Mouse (Mus musculus): Measurements from ENCODE around the gene Smyd2. TPM values are rescaled to one million over a fixed set of nuclear protein-coding genes. Genes with fewer than 3 reads are reported as not detected.
A peak's percentile ranks its signal among the peaks of the same experiment; 100 is the strongest.

Smyd2 gene
- polyA plus RNA-seq, 1 experiment from 2014 or later = 80.7 TPM

DNA sequence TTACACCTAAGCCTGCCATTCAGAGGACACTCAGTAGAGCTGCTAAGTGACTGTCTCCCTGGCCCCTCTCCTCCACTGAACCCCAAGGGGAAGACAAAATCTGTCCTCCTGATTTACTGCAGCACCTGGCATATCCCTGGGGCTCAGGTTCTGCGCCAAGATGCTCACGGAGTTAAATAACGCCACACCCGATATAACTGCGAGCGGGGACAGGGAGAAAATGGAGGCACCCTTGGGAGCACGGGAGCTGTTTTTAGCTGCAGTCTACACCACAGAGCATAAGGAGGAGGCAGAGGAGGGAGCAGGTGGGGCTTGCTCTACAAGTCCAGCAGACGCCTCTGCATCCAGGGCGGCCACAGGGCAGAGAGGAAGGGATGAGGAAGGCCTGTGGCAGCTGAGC is 19.8 kb downstream of the Smyd2 start:
- WGBS = 90% methylated on average over 9 of the region's 9 CpGs

DNA sequence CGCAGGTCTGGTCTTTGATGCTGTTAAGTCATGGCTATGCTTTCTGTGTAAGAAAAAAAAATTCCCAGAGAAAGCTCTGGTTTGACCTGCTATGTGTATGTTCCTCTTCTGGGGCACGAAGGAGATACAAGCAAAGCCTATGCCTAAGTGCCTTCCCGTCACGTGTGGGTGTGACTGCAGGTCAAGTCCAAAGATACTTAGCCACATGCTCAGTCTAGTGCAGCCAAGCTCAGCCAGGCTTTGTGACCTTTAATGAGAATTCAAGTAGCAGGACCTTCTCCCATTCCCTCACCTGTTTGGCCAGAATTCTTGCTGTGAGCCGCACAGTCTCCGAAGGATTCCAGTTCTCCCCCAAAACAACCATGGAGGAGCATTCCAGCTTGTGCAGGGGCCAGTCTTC is 22.6 kb downstream of the Smyd2 start:
- Histone ChIP-seq H3K9ac (replicated peaks; ENCODE audit: low read depth, low read length) (no peak overlapping the region), H3K27me3 (replicated peaks; ENCODE audit: control insufficient read depth, insufficient read depth, low read length) (no peaks in the 10 kb centered on the region), H3K9me3 (ENCODE audit: control insufficient read depth, low read length) (no peaks in the 10 kb centered on the region), H3K4me1 (replicated peaks; ENCODE audit: control insufficient read depth, insufficient read depth, low read length) (no peaks in the 10 kb centered on the region), H3K36me3 (ENCODE audit: control insufficient read depth, insufficient read depth) (peaks cover 2% of the 10 kb centered on the region; the same call in 1 of the 2 replicates), H3K4me3 (replicated peaks; ENCODE audit: low read length) (no peak overlapping the region), H3K4me2 (ENCODE audit: low read length) (no peak overlapping the region), H3K27ac (ENCODE audit: low read length) (no peak overlapping the region)
- 98% methylated on average over 6 of the region's 6 CpGs for WGBS
- no peak for ATAC-seq

More for the DNA sequence above, 19.8 kb downstream of the Smyd2 start:
- Histone ChIP-seq H3K9me3 (ENCODE audit: control insufficient read depth, low read length) (no peaks in the 10 kb centered on the region), H3K27me3 (replicated peaks; ENCODE audit: control insufficient read depth, insufficient read depth, low read length) (no peaks in the 10 kb centered on the region), H3K9ac (replicated peaks; ENCODE audit: low read depth, low read length) (no peak overlapping the region), H3K36me3 (ENCODE audit: control insufficient read depth, insufficient read depth) (no peaks in the 10 kb centered on the region), H3K4me2 (ENCODE audit: low read length) (no peak overlapping the region), H3K27ac (ENCODE audit: low read length) (no peak overlapping the region), H3K4me3 (replicated peaks; ENCODE audit: low read length) (no peak overlapping the region), H3K4me1 (replicated peaks; ENCODE audit: control insufficient read depth, insufficient read depth, low read length) (no peaks in the 10 kb centered on the region)
- ATAC-seq = no peak

DNA sequence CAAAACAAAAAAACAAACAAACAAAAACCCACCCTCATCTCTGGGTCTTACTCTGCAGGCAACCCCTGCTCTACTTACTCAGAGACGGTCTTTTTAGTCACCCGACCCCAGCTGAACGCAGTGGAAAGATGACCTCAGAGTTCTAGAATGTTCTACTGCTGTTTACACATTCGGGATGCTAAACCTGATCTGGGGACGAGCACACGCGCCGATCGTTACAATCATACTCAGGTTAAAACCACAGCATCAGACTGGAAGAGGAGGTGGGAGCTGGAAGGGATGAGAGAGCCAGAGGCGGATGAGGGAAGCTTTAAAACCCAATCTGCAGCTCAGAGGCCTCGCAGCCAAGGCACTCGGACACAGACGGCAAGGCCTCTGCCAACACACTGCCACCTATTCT is 23.5 kb downstream of the Smyd2 start:
- no peak overlapping the region for H3K4me3 ChIP-seq (replicated peaks; ENCODE audit: low read length)
- H3K27me3 ChIP-seq (replicated peaks; ENCODE audit: control insufficient read depth, insufficient read depth, low read length) = no peaks in the 10 kb centered on the region
- peaks cover 5% of the 10 kb centered on the region; the same call in 1 of the 2 replicates for H3K4me1 ChIP-seq (replicated peaks; ENCODE audit: control insufficient read depth, insufficient read depth, low read length)
- H3K9me3 ChIP-seq (ENCODE audit: control insufficient read depth, low read length) = no peaks in the 10 kb centered on the region
- no peak overlapping the region for H3K27ac ChIP-seq (ENCODE audit: low read length)
- no peak overlapping the region for H3K4me2 ChIP-seq (ENCODE audit: low read length)
- H3K36me3 ChIP-seq (ENCODE audit: control insufficient read depth, insufficient read depth) = peaks cover 2% of the 10 kb centered on the region; the same call in 1 of the 2 replicates
- WGBS = 83% methylated on average over 13 of the region's 13 CpGs
- no peak overlapping the region for H3K9ac ChIP-seq (replicated peaks; ENCODE audit: low read depth, low read length)
- no peak for ATAC-seq

DNA sequence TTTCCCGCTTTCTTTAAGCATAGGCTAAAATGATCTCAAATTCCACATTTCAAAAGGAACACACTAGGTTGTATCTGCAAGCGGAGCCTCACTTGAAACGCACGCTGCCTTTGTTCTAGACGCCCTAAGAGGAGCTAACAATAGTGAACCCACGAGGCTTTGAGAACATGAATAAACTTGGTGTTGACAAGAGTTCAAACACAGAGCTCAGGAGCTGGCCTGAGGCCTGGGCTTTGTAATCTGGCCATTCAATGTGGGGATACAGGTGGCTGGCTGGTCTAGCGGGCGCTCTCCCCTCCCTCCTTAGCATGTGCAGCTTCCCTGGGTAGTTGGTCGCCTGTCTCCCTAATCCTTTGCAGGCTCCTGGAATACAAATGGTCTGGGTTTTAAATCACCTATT is 24.3 kb downstream of the Smyd2 start:
- Histone ChIP-seq H3K4me1 (replicated peaks; ENCODE audit: control insufficient read depth, insufficient read depth, low read length) (peaks cover 5% of the 10 kb centered on the region; the same call in 1 of the 2 replicates), H3K27me3 (replicated peaks; ENCODE audit: control insufficient read depth, insufficient read depth, low read length) (no peaks in the 10 kb centered on the region), H3K27ac (ENCODE audit: low read length) (no peak overlapping the region), H3K9ac (replicated peaks; ENCODE audit: low read depth, low read length) (no peak overlapping the region), H3K9me3 (ENCODE audit: control insufficient read depth, low read length) (no peaks in the 10 kb centered on the region), H3K4me2 (ENCODE audit: low read length) (no peak overlapping the region), H3K4me3 (replicated peaks; ENCODE audit: low read length) (no peak overlapping the region), H3K36me3 (ENCODE audit: control insufficient read depth, insufficient read depth) (peaks cover 2% of the 10 kb centered on the region; the same call in 1 of the 2 replicates)
- no peak for ATAC-seq
- WGBS = 26% methylated on average over 9 of the region's 9 CpGs

DNA sequence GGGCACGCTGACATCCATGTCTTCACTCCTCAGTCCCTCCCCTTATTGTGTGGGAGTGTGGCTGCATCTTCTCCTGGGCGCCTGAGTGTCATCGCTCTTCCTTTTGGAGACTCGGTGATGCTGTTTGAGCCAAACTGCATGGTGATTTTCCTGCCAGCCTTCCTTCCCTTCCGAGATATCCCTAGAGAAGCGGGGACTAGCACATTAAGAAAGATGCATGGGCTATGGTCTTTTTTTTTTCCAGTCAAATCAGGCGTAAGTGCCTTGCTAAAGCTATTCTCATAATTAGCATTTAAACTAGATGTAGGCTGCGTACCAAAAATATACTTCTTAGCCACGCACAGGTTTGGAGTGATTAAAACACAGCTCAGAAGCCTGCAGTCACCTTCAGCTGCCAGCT is 28.0 kb downstream of the Smyd2 start:
- Histone ChIP-seq H3K4me1 (replicated peaks; ENCODE audit: control insufficient read depth, insufficient read depth, low read length) (peaks cover 5% of the 10 kb centered on the region; the same call in 1 of the 2 replicates), H3K27ac (ENCODE audit: low read length) (no peak overlapping the region), H3K4me3 (replicated peaks; ENCODE audit: low read length) (no peak overlapping the region), H3K36me3 (ENCODE audit: control insufficient read depth, insufficient read depth) (peaks cover 2% of the 10 kb centered on the region; the same call in 1 of the 2 replicates), H3K9ac (replicated peaks; ENCODE audit: low read depth, low read length) (no peak overlapping the region), H3K4me2 (ENCODE audit: low read length) (no peak overlapping the region), H3K27me3 (replicated peaks; ENCODE audit: control insufficient read depth, insufficient read depth, low read length) (no peaks in the 10 kb centered on the region), H3K9me3 (ENCODE audit: control insufficient read depth, low read length) (no peaks in the 10 kb centered on the region)
- no peak; the same call in 1 of the 2 replicates for ATAC-seq
- WGBS = 49% methylated on average over 9 of the region's 9 CpGs

DNA sequence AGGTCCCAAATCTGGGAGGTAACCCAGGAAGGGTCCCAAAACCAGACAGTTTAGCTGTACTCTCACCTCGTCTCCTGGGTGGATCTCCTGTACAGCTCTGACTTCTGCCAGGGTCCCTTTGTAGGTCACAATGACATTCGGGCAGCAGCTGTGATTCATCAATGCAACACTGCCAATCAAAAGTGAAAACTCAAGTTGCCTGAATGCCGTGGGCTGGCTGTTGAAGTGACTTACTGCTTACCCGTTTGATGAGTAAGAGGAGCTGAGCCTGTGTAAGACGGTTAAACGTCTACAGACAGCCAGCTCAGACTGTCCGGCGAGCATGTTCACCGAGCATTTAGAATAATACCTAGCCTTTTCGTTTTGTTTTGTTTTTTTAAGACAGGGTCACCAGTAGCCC is 33.4 kb downstream of the Smyd2 start:
- Histone ChIP-seq H3K4me2 (ENCODE audit: low read length) (no peak overlapping the region), H3K27me3 (replicated peaks; ENCODE audit: control insufficient read depth, insufficient read depth, low read length) (no peaks in the 10 kb centered on the region), H3K9me3 (ENCODE audit: control insufficient read depth, low read length) (no peaks in the 10 kb centered on the region), H3K4me1 (replicated peaks; ENCODE audit: control insufficient read depth, insufficient read depth, low read length) (no peaks in the 10 kb centered on the region), H3K27ac (ENCODE audit: low read length) (no peak overlapping the region), H3K9ac (replicated peaks; ENCODE audit: low read depth, low read length) (no peak overlapping the region), H3K36me3 (ENCODE audit: control insufficient read depth, insufficient read depth) (no peaks in the 10 kb centered on the region), H3K4me3 (replicated peaks; ENCODE audit: low read length) (no peak overlapping the region)
- ATAC-seq = no peak
- 73% methylated on average over 10 of the region's 10 CpGs for WGBS

DNA sequence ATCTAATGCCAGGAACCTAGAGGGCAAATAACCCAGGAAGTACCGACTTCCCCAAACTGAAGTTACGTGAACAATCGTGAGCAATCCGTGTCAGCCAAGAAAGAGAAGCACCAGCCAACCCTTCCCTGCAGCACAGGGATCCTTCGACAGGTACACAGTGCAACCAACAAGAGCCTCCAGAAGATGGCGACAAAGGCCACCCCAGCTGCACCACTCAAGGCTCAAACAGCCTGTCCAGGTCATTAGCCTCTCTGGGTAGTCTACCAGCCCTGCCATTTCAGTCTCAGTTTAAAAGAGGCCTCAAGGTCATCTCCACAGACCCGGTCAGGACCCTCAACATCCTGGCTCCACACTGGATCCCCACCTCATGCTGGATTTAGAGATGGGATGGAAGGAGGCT is 34.6 kb downstream of the Smyd2 start:
- H3K4me3 ChIP-seq (replicated peaks; ENCODE audit: low read length) = no peak overlapping the region
- H3K9ac ChIP-seq (replicated peaks; ENCODE audit: low read depth, low read length) = no peak overlapping the region
- WGBS = 28% methylated on average over 7 of the region's 7 CpGs
- no peaks in the 10 kb centered on the region for H3K27me3 ChIP-seq (replicated peaks; ENCODE audit: control insufficient read depth, insufficient read depth, low read length)
- ATAC-seq = peak; percentile 82
- no peaks in the 10 kb centered on the region for H3K4me1 ChIP-seq (replicated peaks; ENCODE audit: control insufficient read depth, insufficient read depth, low read length)
- H3K27ac ChIP-seq (ENCODE audit: low read length) = no peak overlapping the region
- no peaks in the 10 kb centered on the region for H3K9me3 ChIP-seq (ENCODE audit: control insufficient read depth, low read length)
- H3K4me2 ChIP-seq (ENCODE audit: low read length) = no peak overlapping the region
- no peaks in the 10 kb centered on the region for H3K36me3 ChIP-seq (ENCODE audit: control insufficient read depth, insufficient read depth)

DNA sequence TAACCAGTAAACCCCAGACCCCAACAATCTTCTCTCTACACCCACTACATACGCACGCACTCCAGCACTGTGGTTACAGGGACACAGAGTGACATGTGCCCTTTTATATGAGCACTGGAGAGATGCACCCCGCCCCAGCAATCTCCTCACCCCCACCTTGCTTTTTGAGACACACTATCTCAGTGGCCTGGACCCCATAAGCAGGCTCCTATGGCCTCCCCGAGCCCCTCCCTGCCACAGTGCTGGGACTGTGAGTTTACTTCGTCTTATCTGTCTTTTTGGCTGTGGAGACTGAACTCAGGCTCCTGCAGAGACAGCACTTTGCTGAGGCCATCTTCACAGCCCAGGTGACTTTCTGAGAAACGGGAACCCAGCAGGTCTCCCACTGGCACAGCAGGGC is 36.2 kb downstream of the Smyd2 start:
- no peaks in the 10 kb centered on the region for H3K27me3 ChIP-seq (replicated peaks; ENCODE audit: control insufficient read depth, insufficient read depth, low read length)
- no peak for ATAC-seq
- no peaks in the 10 kb centered on the region for H3K9me3 ChIP-seq (ENCODE audit: control insufficient read depth, low read length)
- no peak overlapping the region for H3K4me2 ChIP-seq (ENCODE audit: low read length)
- no peaks in the 10 kb centered on the region for H3K36me3 ChIP-seq (ENCODE audit: control insufficient read depth, insufficient read depth)
- no peaks in the 10 kb centered on the region for H3K4me1 ChIP-seq (replicated peaks; ENCODE audit: control insufficient read depth, insufficient read depth, low read length)
- H3K9ac ChIP-seq (replicated peaks; ENCODE audit: low read depth, low read length) = no peak overlapping the region
- WGBS = 83% methylated on average over 6 of the region's 6 CpGs
- no peak overlapping the region for H3K27ac ChIP-seq (ENCODE audit: low read length)
- H3K4me3 ChIP-seq (replicated peaks; ENCODE audit: low read length) = no peak overlapping the region

DNA sequence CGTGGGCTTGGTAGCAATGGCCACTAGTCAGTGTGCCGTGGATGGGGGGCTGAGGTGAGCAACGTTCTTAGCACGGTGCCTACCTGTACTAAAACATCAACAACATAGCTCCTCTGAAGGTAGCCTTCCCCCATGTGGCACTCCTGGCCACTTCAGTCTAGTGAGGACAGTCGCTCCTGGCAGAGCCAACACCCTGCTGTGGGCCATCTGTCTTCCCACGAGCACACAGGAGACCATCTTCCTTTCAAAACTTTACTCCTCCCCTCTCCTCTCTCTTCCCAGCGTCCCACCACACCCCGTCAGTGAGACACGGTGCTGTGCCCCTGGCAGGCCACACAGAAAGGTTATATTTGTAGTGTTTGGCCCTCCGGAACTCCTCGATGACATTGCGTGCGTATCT is 37.2 kb downstream of the Smyd2 start:
- WGBS = 63% methylated on average over 13 of the region's 13 CpGs
- no peak overlapping the region for H3K4me2 ChIP-seq (ENCODE audit: low read length)
- no peaks in the 10 kb centered on the region for H3K36me3 ChIP-seq (ENCODE audit: control insufficient read depth, insufficient read depth)
- no peaks in the 10 kb centered on the region for H3K9me3 ChIP-seq (ENCODE audit: control insufficient read depth, low read length)
- no peak for ATAC-seq
- no peaks in the 10 kb centered on the region for H3K27me3 ChIP-seq (replicated peaks; ENCODE audit: control insufficient read depth, insufficient read depth, low read length)
- H3K9ac ChIP-seq (replicated peaks; ENCODE audit: low read depth, low read length) = no peak overlapping the region
- no peak overlapping the region for H3K4me3 ChIP-seq (replicated peaks; ENCODE audit: low read length)
- H3K27ac ChIP-seq (ENCODE audit: low read length) = no peak overlapping the region
- H3K4me1 ChIP-seq (replicated peaks; ENCODE audit: control insufficient read depth, insufficient read depth, low read length) = no peaks in the 10 kb centered on the region

DNA sequence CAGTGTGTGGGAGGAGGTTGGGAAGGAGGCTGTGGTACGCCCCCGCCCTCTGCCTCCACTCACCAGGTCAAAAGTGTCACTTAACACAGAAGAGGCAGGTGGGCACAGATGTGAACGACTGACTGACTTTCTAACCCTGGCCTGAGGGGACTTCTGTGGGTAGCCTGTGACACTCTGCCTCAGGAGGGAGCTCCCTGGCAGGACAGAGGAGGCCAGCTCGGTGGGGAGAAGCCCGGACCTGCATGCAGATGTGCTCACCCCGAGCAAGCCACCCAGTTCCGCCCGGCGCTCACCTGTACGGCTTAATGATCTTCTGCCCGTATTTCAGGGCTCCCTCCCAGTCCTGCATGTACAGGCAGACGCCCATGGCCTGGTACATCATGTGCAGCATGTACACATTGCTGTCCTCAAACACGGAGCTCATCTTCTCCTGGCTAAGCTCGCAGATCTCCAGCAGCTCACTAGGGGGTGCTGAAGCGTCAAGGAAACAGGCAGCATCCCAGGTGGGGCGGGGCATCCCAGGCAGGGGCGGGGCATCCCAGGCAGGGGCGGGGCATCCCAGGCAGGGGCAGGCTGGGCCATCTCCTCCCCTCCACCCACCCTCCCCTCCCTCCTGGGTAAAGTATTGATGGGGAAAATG is 38.5 kb downstream of the Smyd2 start:
- Histone ChIP-seq H3K27me3 (replicated peaks; ENCODE audit: control insufficient read depth, insufficient read depth, low read length) (no peaks in the 10 kb centered on the region), H3K4me1 (replicated peaks; ENCODE audit: control insufficient read depth, insufficient read depth, low read length) (no peaks in the 10 kb centered on the region), H3K9ac (replicated peaks; ENCODE audit: low read depth, low read length) (no peak overlapping the region), H3K27ac (ENCODE audit: low read length) (no peak overlapping the region), H3K4me2 (ENCODE audit: low read length) (no peak overlapping the region), H3K4me3 (replicated peaks; ENCODE audit: low read length) (no peak overlapping the region), H3K9me3 (ENCODE audit: control insufficient read depth, low read length) (no peaks in the 10 kb centered on the region), H3K36me3 (ENCODE audit: control insufficient read depth, insufficient read depth) (no peaks in the 10 kb centered on the region)
- 28% methylated on average over 18 of the region's 18 CpGs for WGBS
- no peak for ATAC-seq

Measured in forebrain, embryonic 16.5 days (tissue).